Mouse (Mus musculus) heart, postnatal 0 days (tissue): ENCODE measurements around the gene Ift22. TPM values are rescaled to one million over a fixed set of nuclear protein-coding genes. Genes with fewer than 3 reads are reported as not detected.

ENCODE experiments used
- ATAC-seq: fragments of 200-750 bp; cut with Nextera tagmentation; 2 replicates; pipeline ENCODE4 v1.8.0; 2017; ENCODE audit warnings: low read depth, moderate number of reproducible peaks, moderate library complexity; ENCODE audit not compliant: insufficient read depth
- DNase-seq: peaks from one replicate; pipeline ENCODE4 v3.0.0-alpha.2; 2016; ENCODE audit warnings: low spot score
- H3K27ac ChIP-seq: fragments of 300-500 bp; sonication (generic); 2 replicates; pipeline ENCODE4 v1.5.1; 2014; ENCODE audit warnings: low read depth, mild to moderate bottlenecking
- H3K27me3 ChIP-seq: fragments of 300-500 bp; sonication (generic); 2 replicates; pipeline ENCODE4 v1.6.1; 2014; ENCODE audit warnings: low read length, mixed read lengths; ENCODE audit not compliant: control insufficient read depth, insufficient read depth
- H3K36me3 ChIP-seq: fragments of 300-500 bp; sonication (generic); replicated peaks from 2 replicates; pipeline ENCODE4 v1.6.1; 2014; ENCODE audit warnings: low read length, mixed read lengths; ENCODE audit not compliant: control insufficient read depth, insufficient read depth
- H3K4me1 ChIP-seq: fragments of 300-500 bp; sonication (generic); 2 replicates; pipeline ENCODE4 v1.6.1; 2014; ENCODE audit warnings: antibody characterized with exemption; ENCODE audit not compliant: control insufficient read depth, insufficient read depth
- H3K4me2 ChIP-seq: fragments of 300-500 bp; sonication (generic); 2 replicates; pipeline ENCODE4 v1.6.1; 2014; ENCODE audit warnings: low read depth, mild to moderate bottlenecking, low read length, moderate library complexity
- H3K4me3 ChIP-seq: fragments of 300-500 bp; sonication (generic); 2 replicates; pipeline ENCODE4 v1.5.1; 2014; ENCODE audit warnings: low read depth, low read length
- H3K9ac ChIP-seq: fragments of 300-500 bp; sonication (generic); replicated peaks from 2 replicates; pipeline ENCODE4 v1.6.1; 2014; ENCODE audit warnings: low read depth, low read length, mixed read lengths
- H3K9me3 ChIP-seq: fragments of 300-500 bp; sonication (generic); replicated peaks from 2 replicates; pipeline ENCODE4 v1.6.1; 2016; ENCODE audit warnings: low read length; ENCODE audit not compliant: control insufficient read depth
- CTCF ChIP-seq: IDR thresholded peaks from 2 replicates; pipeline ENCODE4 v1.5.1; 2016; ENCODE audit warnings: antibody characterized with exemption, control low read depth, low read depth
- EP300 ChIP-seq: IDR thresholded peaks from 2 replicates; pipeline ENCODE4 v1.6.1; 2016; ENCODE audit warnings: antibody characterized with exemption, low read depth
- WGBS: fragments of 180-500 bp; shearing (Covaris S2); extraction: QIAGEN DNeasy Blood & Tissue Kit; methylation state at CpG from one replicate; pipeline ENCODE4 v1.1.7; 2014; 5-methylcytosine and 5-hydroxymethylcytosine counted together
- polyA plus RNA-seq: library from polyadenylated mRNA; unstranded; fragments of >200 nt; fragmentation: Nextera tagmentation; extraction: Ambion mirVana; gene quantifications from 2 replicates; pipeline ENCODE4 v1.2.1, GENCODE M21; 2015
- total RNA-seq: library from RNA; depleted of rRNA; stranded (reverse); fragments of >200 nt; gene quantifications from 2 replicates; pipeline ENCODE4 v1.2.3, GENCODE M21; 2014; ENCODE audit warnings: low replicate concordance

Gene Ift22
- total and polyA plus RNA-seq, 2 experiments from 2014 or later, result 18.3 to 23.3 TPM

GRCm38 (mm10) chr5:136894840-136895528 lies 13.0 kb upstream of the Ift22 start:
- TF ChIP-seq EP300 (no peak), CTCF (no peak)
- Histone ChIP-seq H3K4me2 (no peak overlapping the region), H3K27ac (no peak overlapping the region), H3K36me3 (no peaks in the 10 kb centered on the region), H3K9me3 (no peaks in the 10 kb centered on the region), H3K4me1 (no peaks in the 10 kb centered on the region), H3K27me3 (no peaks in the 10 kb centered on the region), H3K4me3 (no peak overlapping the region), H3K9ac (no peak overlapping the region)
- 65% methylated on average over 25 of the region's 25 CpGs for WGBS
- DNase-seq (no peak), ATAC-seq (no peak)

GRCm38 (mm10) chr5:136895529-136895963 lies 12.4 kb upstream of the Ift22 start:
- ATAC-seq, result no peak

DNA sequence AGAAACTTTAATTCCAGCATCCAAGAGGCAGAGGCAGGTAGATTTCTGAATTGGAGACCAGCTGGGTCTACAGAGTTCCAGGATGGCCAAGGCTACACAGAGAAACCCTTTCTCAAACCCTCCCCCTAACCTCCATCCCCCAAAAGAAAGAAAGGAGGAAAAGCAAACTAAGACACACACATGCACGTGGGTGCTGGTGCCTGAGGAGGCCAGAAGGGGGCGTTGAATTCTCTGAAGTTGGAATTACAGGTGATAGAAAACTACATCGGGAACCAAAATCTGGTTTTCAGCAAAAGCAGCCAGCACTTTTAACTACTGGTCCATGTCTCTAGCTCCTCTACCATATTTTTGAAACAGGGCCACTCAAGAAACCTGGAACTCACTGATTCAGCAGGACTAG lies 3.3 kb upstream of the Ift22 start:
- Histone ChIP-seq H3K4me2 (no peak overlapping the region), H3K36me3 (no peaks in the 10 kb centered on the region), H3K9ac (no peak overlapping the region), H3K27ac (no peak overlapping the region), H3K4me3 (no peak overlapping the region), H3K27me3 (no peaks in the 10 kb centered on the region), H3K4me1 (no peaks in the 10 kb centered on the region), H3K9me3 (no peaks in the 10 kb centered on the region)
- 48% methylated on average over 3 of the region's 3 CpGs for WGBS
- ATAC-seq (no peak), DNase-seq (no peak)
- TF ChIP-seq CTCF, result no peak
- TF ChIP-seq EP300, result no peak

More at GRCm38 (mm10) chr5:136895529-136895963, 12.4 kb upstream of the Ift22 start:
- Histone ChIP-seq H3K36me3 (no peaks in the 10 kb centered on the region), H3K9ac (no peak overlapping the region), H3K4me3 (no peak overlapping the region), H3K27me3 (no peaks in the 10 kb centered on the region), H3K4me2 (no peak overlapping the region), H3K9me3 (no peaks in the 10 kb centered on the region), H3K27ac (no peak overlapping the region), H3K4me1 (no peaks in the 10 kb centered on the region)
- TF ChIP-seq CTCF (no peak), EP300 (no peak)
- no peak for DNase-seq
- 53% methylated on average over 10 of the region's 10 CpGs for WGBS

DNA sequence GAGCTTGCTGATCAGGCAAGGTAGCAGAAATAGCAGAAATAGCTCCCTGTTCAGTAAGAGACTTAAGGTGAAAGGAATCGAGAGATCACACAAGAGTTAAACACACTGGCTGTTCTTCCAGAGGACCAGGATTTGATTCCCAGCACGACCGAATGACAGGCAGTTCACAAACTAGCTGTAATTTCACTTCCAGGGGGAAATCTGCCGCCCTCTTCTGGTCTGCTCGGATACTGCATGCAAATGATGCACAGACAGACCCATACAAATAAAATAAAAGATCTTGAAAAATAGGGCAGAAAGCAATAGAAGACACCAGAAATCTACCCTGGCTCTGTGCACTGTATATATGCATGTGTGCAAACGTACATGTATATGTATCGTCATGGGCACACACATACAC lies 2.3 kb upstream of the Ift22 start:
- 50% methylated on average over 7 of the region's 7 CpGs for WGBS
- DNase-seq (no peak), ATAC-seq (no peak)

DNA sequence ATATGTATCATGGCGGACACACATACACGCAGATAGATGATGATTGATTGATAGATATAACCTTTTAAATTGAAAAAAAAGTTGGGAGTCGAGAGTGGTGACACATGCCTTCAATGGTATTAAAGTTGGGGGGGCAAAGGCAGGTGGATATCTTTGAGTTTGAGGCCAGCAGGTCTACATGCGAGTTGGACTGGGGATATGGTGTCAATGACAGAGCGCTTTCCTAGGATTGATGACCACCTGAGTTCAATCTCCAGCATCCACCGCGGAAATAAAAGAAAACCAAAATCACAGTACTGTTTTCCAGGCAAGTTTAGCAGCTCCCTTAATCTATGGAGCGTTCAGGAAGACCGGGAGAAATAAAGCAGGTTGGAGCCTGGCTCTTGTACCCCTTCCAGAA lies 363 bp upstream of the Ift22 start:
- DNase-seq (no peak), ATAC-seq (no peak)
- peak overlapping the region; percentile 83 for H3K4me3 ChIP-seq
- H3K27me3 ChIP-seq, result no peaks in the 10 kb centered on the region
- WGBS, result 38% methylated on average over 9 of the region's 9 CpGs
- H3K36me3 ChIP-seq, result peaks cover 14% of the 10 kb centered on the region; the same call in 1 of the 2 replicates
- no peak overlapping the region for H3K27ac ChIP-seq
- no peaks in the 10 kb centered on the region for H3K4me1 ChIP-seq
- H3K4me2 ChIP-seq, result peak overlapping the region; percentile 90
- H3K9me3 ChIP-seq, result no peaks in the 10 kb centered on the region
- peak overlapping the region; percentile 64; the same call in 1 of the 2 replicates for H3K9ac ChIP-seq
- TF ChIP-seq EP300, result no peak
- TF ChIP-seq CTCF, result no peak

More for the DNA sequence above, 2.3 kb upstream of the Ift22 start:
- no peak for TF ChIP-seq EP300
- TF ChIP-seq CTCF, result peak; percentile 37
- H3K36me3 ChIP-seq, result no peaks in the 10 kb centered on the region
- no peaks in the 10 kb centered on the region for H3K4me1 ChIP-seq
- H3K27me3 ChIP-seq, result no peaks in the 10 kb centered on the region
- H3K4me2 ChIP-seq, result no peak overlapping the region
- H3K9me3 ChIP-seq, result no peaks in the 10 kb centered on the region
- H3K27ac ChIP-seq, result no peak overlapping the region
- no peak overlapping the region for H3K9ac ChIP-seq
- H3K4me3 ChIP-seq, result no peak overlapping the region

DNA sequence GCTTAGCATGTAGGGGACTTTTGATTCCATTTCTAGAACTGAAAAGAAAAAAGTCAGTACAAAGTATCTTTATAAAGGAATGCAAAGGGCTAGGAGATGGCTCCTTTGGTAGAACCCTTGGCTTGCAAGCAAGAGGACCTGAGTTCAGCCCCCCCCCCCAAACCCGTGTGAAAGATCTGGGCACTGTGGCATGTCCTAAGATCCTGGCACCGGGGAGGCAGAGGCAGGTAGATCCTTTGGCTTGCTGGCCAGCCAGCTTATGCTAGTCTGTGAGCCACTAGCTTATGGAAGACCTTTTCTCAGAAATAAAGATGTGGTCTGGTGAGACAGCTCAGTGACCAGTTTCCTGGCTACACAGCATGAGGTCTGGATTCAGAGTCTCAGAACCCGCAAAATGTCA lies 6.2 kb downstream of the Ift22 start:
- H3K27ac ChIP-seq, result no peak overlapping the region
- H3K4me3 ChIP-seq, result no peak overlapping the region
- no peaks in the 10 kb centered on the region for H3K4me1 ChIP-seq
- 75% methylated on average over 3 of the region's 3 CpGs for WGBS
- H3K36me3 ChIP-seq, result peaks cover 27% of the 10 kb centered on the region; the same call in 1 of the 2 replicates
- DNase-seq, result no peak
- no peaks in the 10 kb centered on the region for H3K27me3 ChIP-seq
- ATAC-seq, result no peak
- H3K4me2 ChIP-seq, result no peak overlapping the region
- no peak for TF ChIP-seq EP300
- no peak for TF ChIP-seq CTCF
- H3K9ac ChIP-seq, result no peak overlapping the region
- no peaks in the 10 kb centered on the region for H3K9me3 ChIP-seq
